Mouse (Mus musculus): ENCODE data around the gene Wwox. TPM values are rescaled to one million over a fixed set of nuclear protein-coding genes. Genes with fewer than 3 reads are reported as not detected.

Gene Wwox
- polyA plus RNA-seq, 1 experiment from 2014 or later = 14.0 TPM

- no peaks in the 10 kb centered on the region for H3K27me3 ChIP-seq (replicated peaks; ENCODE audit: control insufficient read depth, insufficient read depth, low read length)
- H3K4me2 ChIP-seq (ENCODE audit: low read length) = no peak overlapping the region
- ATAC-seq (replicated peaks; ENCODE audit: low FRiP score, low TSS enrichment, low read depth) = no peak
- 43% methylated on average over 5 of the region's 5 CpGs for WGBS
- H3K9ac ChIP-seq (ENCODE audit: low read length) = no peak overlapping the region
- DNase-seq (ENCODE audit: low spot score) = no peak
- H3K4me1 ChIP-seq (replicated peaks; ENCODE audit: control insufficient read depth, insufficient read depth, low read length) = peaks cover 28% of the 10 kb centered on the region
- no peaks in the 10 kb centered on the region for H3K36me3 ChIP-seq (ENCODE audit: control insufficient read depth, insufficient read depth, low read length)
- H3K9me3 ChIP-seq (ENCODE audit: control insufficient read depth, low read length) = no peaks in the 10 kb centered on the region
- no peak overlapping the region for H3K4me3 ChIP-seq (ENCODE audit: low read depth, low read length)
- no peak overlapping the region for H3K27ac ChIP-seq (ENCODE audit: low read depth)
These were observed 442.5 kb downstream of the Wwox start for GRCm38 (mm10) chr8:114881891-114882401.

- DNase-seq (ENCODE audit: low spot score) (no peak), ATAC-seq (replicated peaks; ENCODE audit: low FRiP score, low TSS enrichment, low read depth) (0 out of 2 replicates have a peak, but pooled peaks have one; percentile 3)
- no peak overlapping the region for H3K4me2 ChIP-seq (ENCODE audit: low read length)
- no peaks in the 10 kb centered on the region for H3K27me3 ChIP-seq (replicated peaks; ENCODE audit: control insufficient read depth, insufficient read depth, low read length)
- H3K9ac ChIP-seq (ENCODE audit: low read length) = no peak overlapping the region
- H3K36me3 ChIP-seq (ENCODE audit: control insufficient read depth, insufficient read depth, low read length) = no peaks in the 10 kb centered on the region
- H3K4me3 ChIP-seq (ENCODE audit: low read depth, low read length) = no peak overlapping the region
- H3K4me1 ChIP-seq (replicated peaks; ENCODE audit: control insufficient read depth, insufficient read depth, low read length) = peaks cover 22% of the 10 kb centered on the region
- H3K9me3 ChIP-seq (ENCODE audit: control insufficient read depth, low read length) = no peaks in the 10 kb centered on the region
- H3K27ac ChIP-seq (ENCODE audit: low read depth) = no peak overlapping the region
- 36% methylated on average over 4 of the region's 4 CpGs for WGBS
These were observed 443.0 kb downstream of the Wwox start for GRCm38 (mm10) chr8:114882504-114882903.

- no peak overlapping the region for H3K27ac ChIP-seq (ENCODE audit: low read depth)
- no peak for ATAC-seq (replicated peaks; ENCODE audit: low FRiP score, low TSS enrichment, low read depth)
- 80% methylated on average over 11 of the region's 11 CpGs for WGBS
- no peaks in the 10 kb centered on the region for H3K27me3 ChIP-seq (replicated peaks; ENCODE audit: control insufficient read depth, insufficient read depth, low read length)
- no peak for DNase-seq (ENCODE audit: low spot score)
- no peaks in the 10 kb centered on the region for H3K9me3 ChIP-seq (ENCODE audit: control insufficient read depth, low read length)
- no peak overlapping the region for H3K4me2 ChIP-seq (ENCODE audit: low read length)
- no peak overlapping the region for H3K4me3 ChIP-seq (ENCODE audit: low read depth, low read length)
- H3K4me1 ChIP-seq (replicated peaks; ENCODE audit: control insufficient read depth, insufficient read depth, low read length) = peaks cover 21% of the 10 kb centered on the region
- H3K36me3 ChIP-seq (ENCODE audit: control insufficient read depth, insufficient read depth, low read length) = no peaks in the 10 kb centered on the region
- H3K9ac ChIP-seq (ENCODE audit: low read length) = no peak overlapping the region
These were observed 443.6 kb downstream of the Wwox start for GRCm38 (mm10) chr8:114882936-114883606.

- Histone ChIP-seq H3K9ac (ENCODE audit: low read length) (no peak overlapping the region), H3K36me3 (ENCODE audit: control insufficient read depth, insufficient read depth, low read length) (no peaks in the 10 kb centered on the region), H3K4me1 (replicated peaks; ENCODE audit: control insufficient read depth, insufficient read depth, low read length) (peaks cover 21% of the 10 kb centered on the region), H3K9me3 (ENCODE audit: control insufficient read depth, low read length) (no peaks in the 10 kb centered on the region), H3K4me2 (ENCODE audit: low read length) (no peak overlapping the region), H3K4me3 (ENCODE audit: low read depth, low read length) (no peak overlapping the region), H3K27ac (ENCODE audit: low read depth) (no peak overlapping the region), H3K27me3 (replicated peaks; ENCODE audit: control insufficient read depth, insufficient read depth, low read length) (no peaks in the 10 kb centered on the region)
- WGBS = 82% methylated on average over 9 of the region's 9 CpGs
- ATAC-seq (replicated peaks; ENCODE audit: low FRiP score, low TSS enrichment, low read depth) = no peak; the same call in 1 of the 2 replicates
- DNase-seq (ENCODE audit: low spot score) = peak; percentile 59
These were observed 444.5 kb downstream of the Wwox start for GRCm38 (mm10) chr8:114883967-114884366.

GRCm38 (mm10) chr8:114885026-114885592 lies 445.7 kb downstream of the Wwox start:
- Histone ChIP-seq H3K27me3 (replicated peaks; ENCODE audit: control insufficient read depth, insufficient read depth, low read length) (no peaks in the 10 kb centered on the region), H3K9ac (ENCODE audit: low read length) (no peak overlapping the region), H3K4me2 (ENCODE audit: low read length) (peak overlapping the region; percentile 29), H3K9me3 (ENCODE audit: control insufficient read depth, low read length) (no peaks in the 10 kb centered on the region), H3K4me3 (ENCODE audit: low read depth, low read length) (no peak overlapping the region), H3K4me1 (replicated peaks; ENCODE audit: control insufficient read depth, insufficient read depth, low read length) (peaks cover 26% of the 10 kb centered on the region), H3K27ac (ENCODE audit: low read depth) (no peak overlapping the region), H3K36me3 (ENCODE audit: control insufficient read depth, insufficient read depth, low read length) (no peaks in the 10 kb centered on the region)
- ATAC-seq (replicated peaks; ENCODE audit: low FRiP score, low TSS enrichment, low read depth) (no peak), DNase-seq (ENCODE audit: low spot score) (peak; percentile 61)
- 20% methylated on average over 18 of the region's 18 CpGs for WGBS

- WGBS = 89% methylated on average over 3 of the region's 3 CpGs
- Histone ChIP-seq H3K4me2 (ENCODE audit: low read length) (no peak overlapping the region), H3K9me3 (ENCODE audit: control insufficient read depth, low read length) (no peaks in the 10 kb centered on the region), H3K9ac (ENCODE audit: low read length) (no peak overlapping the region), H3K27me3 (replicated peaks; ENCODE audit: control insufficient read depth, insufficient read depth, low read length) (no peaks in the 10 kb centered on the region), H3K4me1 (replicated peaks; ENCODE audit: control insufficient read depth, insufficient read depth, low read length) (peaks cover 22% of the 10 kb centered on the region), H3K36me3 (ENCODE audit: control insufficient read depth, insufficient read depth, low read length) (no peaks in the 10 kb centered on the region), H3K27ac (ENCODE audit: low read depth) (no peak overlapping the region), H3K4me3 (ENCODE audit: low read depth, low read length) (no peak overlapping the region)
- ATAC-seq (replicated peaks; ENCODE audit: low FRiP score, low TSS enrichment, low read depth) = no peak
- no peak for DNase-seq (ENCODE audit: low spot score)
These were observed 448.9 kb downstream of the Wwox start for GRCm38 (mm10) chr8:114888388-114888787.

- Histone ChIP-seq H3K4me3 (ENCODE audit: low read depth, low read length) (no peak overlapping the region), H3K27me3 (replicated peaks; ENCODE audit: control insufficient read depth, insufficient read depth, low read length) (no peaks in the 10 kb centered on the region), H3K27ac (ENCODE audit: low read depth) (peak overlapping the region; percentile 54), H3K4me1 (replicated peaks; ENCODE audit: control insufficient read depth, insufficient read depth, low read length) (peaks cover 20% of the 10 kb centered on the region), H3K36me3 (ENCODE audit: control insufficient read depth, insufficient read depth, low read length) (no peaks in the 10 kb centered on the region), H3K9me3 (ENCODE audit: control insufficient read depth, low read length) (no peaks in the 10 kb centered on the region), H3K4me2 (ENCODE audit: low read length) (no peak overlapping the region), H3K9ac (ENCODE audit: low read length) (no peak overlapping the region)
- DNase-seq (ENCODE audit: low spot score) (peak; percentile 61), ATAC-seq (replicated peaks; ENCODE audit: low FRiP score, low TSS enrichment, low read depth) (0 out of 2 replicates have a peak, but pooled peaks have one; percentile 27)
- 46% methylated on average over 16 of the region's 16 CpGs for WGBS
These were observed 450.3 kb downstream of the Wwox start for GRCm38 (mm10) chr8:114889578-114890374.

GRCm38 (mm10) chr8:114890478-114890877 lies 451.0 kb downstream of the Wwox start:
- Histone ChIP-seq H3K9me3 (ENCODE audit: control insufficient read depth, low read length) (no peaks in the 10 kb centered on the region), H3K27ac (ENCODE audit: low read depth) (peak overlapping the region; percentile 54; the same call in 1 of the 2 replicates), H3K4me3 (ENCODE audit: low read depth, low read length) (no peak overlapping the region), H3K27me3 (replicated peaks; ENCODE audit: control insufficient read depth, insufficient read depth, low read length) (no peaks in the 10 kb centered on the region), H3K4me2 (ENCODE audit: low read length) (no peak overlapping the region), H3K9ac (ENCODE audit: low read length) (no peak overlapping the region), H3K4me1 (replicated peaks; ENCODE audit: control insufficient read depth, insufficient read depth, low read length) (peaks cover 15% of the 10 kb centered on the region), H3K36me3 (ENCODE audit: control insufficient read depth, insufficient read depth, low read length) (no peaks in the 10 kb centered on the region)
- no peak for ATAC-seq (replicated peaks; ENCODE audit: low FRiP score, low TSS enrichment, low read depth)
- WGBS = 44% methylated on average over 5 of the region's 5 CpGs
- DNase-seq (ENCODE audit: low spot score) = no peak
